27 mouse cellular contexts compared by ENCODE assay signal in genomic region chr19:53206986-53207385, GRCm38 (mm10).
"Had no signal": no experiment of that assay in that cellular context is flagged by ENCODE, and none has a peak within 500 bp of the region (broad histone marks: within the 10 kb centered on the region; RNA-seq: fewer than 3 reads in every experiment).

No protein-coding gene starts in this region.

- H3K4me3 ChIP-seq: gastrocnemius, adult 2 months; heart, embryonic 13.5 days; heart, embryonic 15.5 days; hindbrain, embryonic 13.5 days; hindbrain, embryonic 15.5 days; kidney, embryonic 15.5 days; limb, embryonic 12.5 days; liver, embryonic 13.5 days had no signal

- ATAC-seq: hindbrain, postnatal 0 days; intestine, embryonic 16.5 days had no signal

- H3K9ac ChIP-seq: heart, embryonic 13.5 days; heart, embryonic 15.5 days; hindbrain, embryonic 13.5 days; hindbrain, embryonic 15.5 days; kidney, embryonic 15.5 days; limb, embryonic 12.5 days; liver, embryonic 13.5 days had no signal

- H3K4me1 ChIP-seq: hindbrain, embryonic 13.5 days; hindbrain, embryonic 15.5 days; kidney, embryonic 15.5 days had no signal

- H3K9me3 ChIP-seq: heart, embryonic 13.5 days; heart, embryonic 15.5 days; hindbrain, embryonic 13.5 days; hindbrain, embryonic 15.5 days; kidney, embryonic 15.5 days; limb, embryonic 12.5 days; liver, embryonic 13.5 days had no signal

- H3K36me3 ChIP-seq: heart, embryonic 15.5 days; hindbrain, embryonic 13.5 days; hindbrain, embryonic 15.5 days; limb, embryonic 12.5 days had no signal

- DNase-seq: gastrocnemius, adult 2 months; gastrocnemius, postnatal 10 days; gastrocnemius, postnatal 25 days; heart, adult 18-20 months; heart, postnatal 14 days; heart, postnatal 36 days; kidney, adult 11 months; kidney, adult 2 months; kidney, adult 9 months; kidney, postnatal 14 days; kidney, postnatal 36 days; layer of hippocampus, adult 9-11 months; layer of hippocampus, postnatal 36 days; left cerebral cortex, postnatal 4 days; liver; liver, embryonic 13.5 days had no signal

- H3K27ac ChIP-seq: heart, embryonic 13.5 days; heart, embryonic 15.5 days; hindbrain, embryonic 13.5 days; hindbrain, embryonic 15.5 days; hindbrain, postnatal 0 days; kidney, embryonic 15.5 days; kidney, postnatal 0 days; limb, embryonic 12.5 days; liver, embryonic 13.5 days had no signal

- H3K4me2 ChIP-seq: heart, embryonic 11.5 days; heart, embryonic 13.5 days; heart, embryonic 15.5 days; hindbrain, embryonic 13.5 days; hindbrain, embryonic 15.5 days; kidney, embryonic 15.5 days; limb, embryonic 12.5 days; liver, embryonic 11.5 days; liver, embryonic 13.5 days had no signal

- H3K27me3 ChIP-seq: heart, embryonic 13.5 days; heart, embryonic 15.5 days; hindbrain, embryonic 13.5 days; hindbrain, embryonic 15.5 days; kidney, embryonic 15.5 days; limb, embryonic 12.5 days; liver, embryonic 13.5 days had no signal
